Mouse (Mus musculus) layer of hippocampus, adult 11-12 months (tissue): ENCODE data around the gene Chaf1b.

Experiments used
- DNase-seq: peaks from one replicate; pipeline ENCODE4 v3.0.0; 2022; ENCODE audit warnings: low spot score

The Chaf1b gene

DNA sequence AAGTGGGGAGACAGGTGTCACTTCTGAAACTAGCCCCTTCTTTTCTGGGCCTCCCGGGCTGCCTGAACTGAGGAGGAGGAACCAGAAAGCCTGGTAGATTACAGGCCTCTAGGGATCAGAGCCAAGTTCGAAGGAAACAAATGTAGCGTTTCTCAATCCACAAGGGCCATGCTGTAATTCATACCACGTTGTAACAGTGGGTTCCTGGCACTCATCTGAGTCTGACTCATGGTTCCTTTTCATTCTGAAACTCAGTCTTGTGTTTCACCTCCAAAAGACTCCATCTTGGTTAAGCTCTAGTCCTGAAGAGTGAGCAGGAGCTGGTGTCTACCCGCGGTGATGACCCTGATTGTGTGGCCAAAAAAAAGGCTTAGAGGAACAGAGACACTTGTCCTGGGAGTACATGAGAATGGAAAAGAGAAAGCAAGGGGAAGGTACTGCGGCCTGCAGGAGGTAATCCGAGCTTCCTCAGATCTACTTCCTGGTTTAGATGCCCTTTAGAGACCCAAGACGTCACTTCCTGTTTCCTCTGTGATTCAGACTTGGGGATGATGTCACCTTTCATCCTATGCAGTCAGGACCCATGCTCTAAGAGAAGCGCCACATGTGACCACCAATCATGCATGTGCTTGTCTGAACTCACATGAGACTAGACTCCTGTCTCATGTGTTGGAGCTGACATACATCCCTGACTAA lies 30.3 kb downstream of the Chaf1b start:
- DNase-seq = peak; percentile 15

DNA sequence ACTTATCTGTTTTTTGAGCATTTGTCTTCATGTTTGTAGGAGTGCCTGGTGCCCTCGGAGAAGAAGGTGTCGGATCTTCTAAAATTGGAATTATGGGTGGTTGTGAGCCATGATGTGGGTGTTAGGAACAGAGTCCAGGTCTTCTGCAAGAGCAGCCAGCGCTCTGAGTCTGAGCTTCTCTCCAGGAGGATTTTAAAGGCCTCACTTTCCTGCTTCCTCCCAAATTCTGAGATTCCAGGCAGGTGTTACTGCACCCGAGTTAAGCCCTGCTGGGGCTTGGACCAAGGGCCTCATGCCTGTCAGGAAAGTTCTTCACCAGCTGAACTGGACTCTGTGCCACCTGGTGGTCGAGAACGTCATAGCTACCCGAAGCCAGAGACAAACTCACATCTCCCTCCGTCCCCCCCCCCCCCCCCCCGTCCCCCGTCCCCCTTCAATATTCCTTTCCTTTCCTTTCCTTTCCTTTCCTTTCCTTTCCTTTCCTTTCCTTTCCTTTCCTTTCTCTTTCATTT lies 31.7 kb downstream of the Chaf1b start:
- peak; percentile 25 for DNase-seq

DNA sequence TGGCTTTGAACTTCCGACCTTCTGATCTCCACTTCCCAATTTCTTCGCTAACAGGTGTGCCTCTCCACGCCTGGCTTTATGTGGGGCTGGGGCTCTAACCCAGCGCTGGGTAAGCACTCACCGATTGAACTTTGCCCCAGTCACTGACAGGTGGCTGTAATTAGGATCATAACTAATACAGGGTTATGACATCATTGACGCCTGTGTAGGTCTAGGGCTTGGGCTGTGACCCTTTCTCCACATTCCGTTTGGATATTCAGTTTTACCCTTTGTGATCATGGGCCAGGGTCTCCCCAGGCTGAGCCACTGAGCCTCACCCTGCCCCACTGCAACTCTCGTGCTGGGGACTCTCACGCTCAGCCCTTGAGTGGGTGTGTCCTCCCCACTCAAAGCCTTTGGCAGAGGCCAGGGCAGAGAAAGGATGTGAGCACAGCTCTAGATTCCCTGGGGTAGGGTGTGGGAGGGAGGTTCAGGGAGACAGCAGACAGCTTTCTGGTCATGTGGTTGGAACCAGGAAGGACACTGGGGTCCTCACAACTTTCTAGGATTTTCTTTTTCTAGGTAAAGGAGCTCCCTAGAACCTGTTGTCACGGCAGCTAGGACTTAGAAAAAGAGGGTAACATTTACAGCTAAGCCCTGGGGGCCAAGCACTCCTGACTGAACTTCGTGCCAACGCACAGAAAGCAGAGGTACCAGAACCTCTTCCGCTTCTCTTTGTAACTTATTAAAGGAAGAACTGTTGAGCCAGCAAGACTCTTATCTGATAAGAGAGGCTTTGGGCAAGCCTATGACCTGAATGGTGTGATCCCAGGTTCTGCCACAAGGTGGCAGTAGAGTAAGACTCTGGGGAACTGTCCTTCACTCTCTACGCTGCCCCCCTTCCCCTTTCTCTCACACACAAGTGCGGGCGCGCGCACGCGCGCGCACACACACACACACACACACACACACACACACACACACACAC lies 34.3 kb downstream of the Chaf1b start:
- DNase-seq = peak; percentile 88

DNA sequence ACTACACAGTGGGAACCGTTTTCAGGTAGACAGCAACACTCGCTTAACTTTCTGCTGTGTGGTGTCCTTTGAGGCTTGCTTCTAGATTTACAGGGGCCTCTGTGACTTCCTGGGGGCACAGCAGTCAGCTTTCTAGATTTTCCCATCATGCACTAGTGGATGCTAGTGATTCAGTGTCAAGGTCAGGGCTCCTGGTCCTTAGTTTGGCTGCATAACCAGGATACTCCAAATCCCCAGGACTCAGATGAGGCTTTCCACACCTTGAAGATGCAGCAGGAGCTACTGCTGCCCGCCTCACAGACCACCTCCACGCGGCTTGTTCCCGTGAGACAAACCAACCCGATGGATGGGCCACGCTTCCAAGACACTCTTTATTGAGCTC lies 35.0 kb downstream of the Chaf1b start:
- no peak for DNase-seq

DNA sequence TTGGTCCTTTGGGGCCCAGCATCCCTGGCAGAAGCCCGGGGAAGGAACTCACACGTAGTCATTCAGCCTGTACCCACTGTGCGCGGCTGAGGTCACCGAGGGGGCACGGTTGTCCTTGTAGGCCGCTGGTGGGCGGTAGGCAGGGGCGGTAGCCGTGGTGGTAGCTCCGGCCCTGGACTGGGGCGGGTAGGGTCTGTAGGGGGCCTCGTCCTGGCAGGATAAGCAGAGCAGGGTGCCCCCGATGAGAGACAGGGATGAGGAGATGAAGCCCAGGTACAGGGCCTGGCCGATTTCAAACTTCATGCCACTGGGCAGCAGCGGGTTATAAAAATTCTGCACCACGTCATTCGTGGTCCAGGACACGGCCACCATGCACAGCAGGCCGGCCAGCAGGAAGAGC lies 35.5 kb downstream of the Chaf1b start:
- no peak for DNase-seq

DNA sequence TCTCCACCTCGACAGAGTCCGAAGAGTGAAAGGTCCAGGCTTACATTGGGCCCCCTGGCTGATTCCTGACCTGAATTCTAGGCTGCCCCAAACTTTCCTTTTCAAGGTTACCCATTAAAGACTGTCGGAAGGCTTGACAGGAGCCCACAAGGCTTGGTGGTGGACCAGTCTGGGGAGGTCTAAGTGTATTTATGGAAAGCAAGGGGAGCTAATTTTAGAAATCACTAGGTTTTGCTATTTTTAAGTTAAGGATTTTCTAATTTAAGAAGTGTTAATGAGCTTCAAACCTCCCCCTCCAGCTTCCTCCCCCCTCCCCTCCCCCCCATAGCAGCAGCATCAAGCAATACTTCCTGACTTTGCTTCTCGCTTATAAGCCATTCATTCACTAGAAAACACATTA lies 37.0 kb downstream of the Chaf1b start:
- DNase-seq = no peak

DNA sequence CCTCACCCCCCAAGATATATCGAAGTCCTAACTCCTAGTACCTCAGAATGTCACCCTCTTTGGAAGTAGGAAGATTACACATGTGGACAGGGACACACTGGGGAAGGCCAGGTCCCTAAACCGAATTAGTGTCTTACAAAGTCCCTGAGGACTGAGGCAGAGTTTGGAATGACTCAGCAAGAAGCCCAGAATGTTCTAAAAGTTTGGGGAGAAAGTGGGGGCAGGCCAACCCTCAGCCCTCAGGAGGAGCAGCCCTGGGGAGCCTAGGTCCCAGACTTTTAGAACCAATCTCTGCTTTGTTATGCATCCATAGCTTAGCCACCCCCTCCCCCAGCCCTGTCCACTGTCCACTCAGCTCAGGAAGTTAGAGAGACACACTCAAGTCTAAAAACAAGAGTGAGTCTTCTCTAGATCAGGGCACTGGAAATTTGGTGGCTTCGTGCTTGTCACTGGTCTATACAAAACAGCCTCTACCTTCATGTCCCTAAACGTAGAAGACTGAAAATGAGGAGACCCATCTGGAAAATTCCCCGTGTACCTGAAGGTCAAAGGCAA lies 39.2 kb downstream of the Chaf1b start:
- DNase-seq = no peak

DNA sequence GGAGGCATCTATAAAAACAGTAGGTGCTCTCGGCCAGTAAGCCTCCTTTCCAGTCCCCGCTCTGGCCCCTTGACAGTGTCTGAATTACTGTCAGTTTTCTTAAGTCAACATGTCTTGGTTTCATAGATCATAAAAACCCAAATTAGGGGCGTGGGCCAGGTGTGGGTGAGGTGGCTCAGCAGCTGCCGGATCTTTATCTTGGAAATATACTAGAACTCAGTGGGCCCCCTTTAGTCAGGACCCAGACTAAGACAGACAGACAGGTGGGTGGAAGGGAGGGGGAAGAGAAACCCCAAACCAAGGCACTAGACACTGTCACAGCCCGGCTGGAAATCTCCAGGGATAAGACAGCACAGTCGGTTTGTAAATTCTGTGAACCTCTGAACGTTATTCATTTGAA lies 40.1 kb downstream of the Chaf1b start:
- no peak for DNase-seq

DNA sequence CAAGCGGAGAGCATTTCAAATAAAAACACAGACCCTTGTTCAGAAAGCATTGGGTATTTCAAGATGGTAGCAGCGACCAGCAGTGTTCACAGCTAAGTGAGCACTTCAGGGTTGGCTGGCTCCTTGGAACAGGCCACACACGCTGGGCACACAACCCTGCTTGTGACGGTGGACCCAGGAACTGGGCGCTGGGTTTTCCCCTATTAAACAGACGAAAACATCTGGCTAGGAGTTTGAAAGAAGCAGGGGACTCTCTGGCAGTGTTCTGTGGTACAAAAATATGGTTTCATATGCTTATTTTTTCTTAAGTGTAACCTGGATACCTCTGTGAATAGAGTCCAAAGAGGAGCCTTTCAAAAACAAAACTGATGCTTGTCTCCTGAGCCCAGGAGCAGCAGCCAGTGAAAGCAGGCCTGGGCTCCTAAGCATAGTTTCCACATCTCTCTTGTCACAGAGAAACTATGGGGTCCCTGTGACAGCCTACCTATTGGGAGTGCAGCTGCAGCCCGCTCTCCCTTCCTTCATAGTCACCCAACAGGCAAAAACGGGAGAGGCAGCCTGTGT lies 42.1 kb downstream of the Chaf1b start:
- DNase-seq = no peak

DNA sequence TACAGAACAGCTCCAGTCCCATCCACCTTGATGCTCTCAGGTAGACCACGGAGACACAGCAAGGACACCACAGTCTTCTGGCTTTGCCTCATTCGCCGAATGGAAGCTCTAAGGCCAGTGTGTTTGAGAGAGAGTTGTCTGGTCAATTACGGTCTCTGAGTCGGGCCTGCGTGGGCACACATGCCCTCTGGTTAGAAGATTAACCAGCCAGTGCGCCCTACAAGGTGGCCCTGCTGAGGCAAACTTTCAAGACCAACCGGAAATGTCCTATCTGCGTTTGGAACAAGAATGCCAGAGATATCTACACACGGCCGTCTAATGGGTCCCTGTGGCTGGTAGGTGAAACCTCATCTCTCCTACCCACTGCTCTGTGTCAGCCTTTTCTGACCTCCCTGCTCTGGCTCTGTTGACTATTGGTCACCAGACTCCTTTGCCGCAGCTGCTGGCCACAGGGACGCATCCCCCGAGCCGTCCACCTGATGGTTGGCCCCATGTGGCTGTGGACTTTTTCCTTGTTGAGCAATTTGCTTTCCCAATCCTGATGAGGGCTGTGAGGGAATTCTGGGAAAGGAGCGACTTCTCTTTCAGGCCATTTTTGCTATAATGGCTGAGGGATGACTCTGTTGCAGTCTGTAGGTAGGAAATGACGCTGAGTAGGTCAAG lies 45.8 kb downstream of the Chaf1b start:
- DNase-seq = no peak

DNA sequence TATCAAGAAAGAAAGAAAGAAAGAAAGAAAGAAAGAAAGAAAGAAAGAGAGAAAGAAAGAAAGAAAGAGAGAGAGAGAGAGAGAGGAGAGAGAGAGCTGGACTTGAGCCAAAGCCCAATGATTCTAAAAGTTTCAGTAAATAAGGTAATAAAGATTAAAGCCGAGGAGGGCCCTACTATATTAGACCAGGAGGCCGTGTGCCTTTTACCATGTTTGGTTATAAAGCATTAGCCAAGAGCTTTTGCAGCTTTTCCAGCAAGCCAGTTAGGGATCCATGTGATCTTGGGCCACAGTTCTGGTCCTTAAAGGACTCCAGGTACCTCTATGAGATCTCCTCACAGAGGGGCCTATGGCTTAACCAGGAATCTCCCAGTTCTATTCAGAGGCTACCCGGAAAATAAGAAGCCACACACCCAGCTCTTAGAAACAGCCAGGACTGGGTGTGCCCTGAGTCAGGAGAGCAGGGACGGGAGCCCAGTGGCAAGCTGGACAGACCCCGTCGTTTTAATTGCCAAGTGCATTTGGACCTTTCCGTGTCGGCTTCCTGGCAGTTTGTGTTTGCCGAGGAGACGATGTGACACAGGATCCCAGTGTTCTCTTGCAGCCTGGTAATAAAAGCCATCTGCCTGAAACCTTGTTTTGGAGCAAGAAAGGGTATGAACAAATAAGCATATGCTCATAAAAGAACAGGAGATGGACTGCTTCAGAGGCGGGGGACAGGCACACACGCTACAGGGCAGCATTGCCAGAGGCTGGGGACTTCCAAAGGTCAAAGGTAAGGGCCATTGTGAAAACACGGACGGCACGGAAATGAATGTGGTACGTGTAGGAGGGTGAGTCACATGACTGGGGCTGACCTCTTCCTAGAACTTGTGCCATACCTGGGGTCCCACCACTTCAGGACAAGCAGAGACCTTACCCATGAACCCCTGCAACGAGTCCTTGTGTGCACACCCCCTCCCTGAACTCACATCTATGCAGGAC lies 48.8 kb downstream of the Chaf1b start:
- DNase-seq = no peak

DNA sequence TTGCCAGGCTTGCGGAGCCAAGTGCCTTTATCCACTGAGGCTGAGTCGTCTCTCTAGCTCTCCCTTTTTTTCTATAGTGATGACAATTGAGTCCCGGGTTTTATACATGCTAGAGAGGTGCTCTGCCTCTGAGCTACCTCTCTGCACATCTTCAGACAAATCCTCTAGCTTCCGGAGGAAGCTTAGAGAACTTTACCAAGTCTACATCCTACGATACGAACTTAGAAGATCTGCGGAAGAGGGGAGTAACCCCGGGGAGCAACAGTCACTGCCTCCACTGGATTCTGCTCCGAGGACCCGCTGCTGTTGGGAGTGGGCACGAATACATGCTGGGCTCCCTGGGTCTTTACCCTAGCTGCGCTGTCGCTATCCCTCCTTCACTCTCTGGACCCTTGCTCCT lies 50.9 kb downstream of the Chaf1b start:
- no peak for DNase-seq

DNA sequence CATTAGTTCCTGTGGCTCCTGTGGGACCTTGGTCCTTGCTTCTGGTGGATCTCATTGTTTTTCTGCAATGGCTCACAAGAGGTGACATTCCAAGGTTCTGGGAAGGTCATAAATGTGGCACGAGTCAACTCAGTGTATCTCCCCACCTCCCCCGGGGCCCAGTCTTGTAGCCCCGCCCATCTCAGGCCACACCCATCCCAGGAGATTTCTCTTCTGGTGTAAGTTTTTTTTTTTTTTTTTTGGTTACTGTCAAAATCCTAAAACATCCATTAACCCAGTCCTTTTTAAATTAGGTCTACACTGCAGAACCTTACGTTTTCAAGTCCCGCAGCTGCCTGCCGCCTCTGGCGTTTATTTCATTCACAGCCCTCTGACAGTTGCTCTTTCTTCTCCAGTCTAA lies 51.3 kb downstream of the Chaf1b start:
- no peak for DNase-seq

DNA sequence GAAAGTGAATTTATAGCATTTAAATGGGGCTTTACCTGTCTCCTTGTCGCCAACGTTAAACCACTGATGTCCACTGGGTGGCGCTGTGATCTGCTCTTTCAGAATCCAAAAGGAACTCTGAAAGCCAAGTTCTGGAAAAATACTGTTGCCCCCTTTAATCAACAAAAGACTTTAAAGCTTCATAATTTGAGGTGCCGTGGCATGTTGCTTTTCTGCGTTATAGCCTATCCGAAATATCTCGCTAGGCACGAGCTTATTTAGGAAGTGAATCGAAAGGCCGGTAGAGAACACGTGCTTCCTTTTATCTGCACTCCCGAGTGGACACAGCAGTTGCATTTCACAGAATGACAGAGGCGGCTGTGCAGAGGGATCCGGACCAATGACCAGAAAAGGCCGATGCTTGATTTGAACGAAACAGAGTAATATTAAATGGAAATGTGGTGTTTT lies 54.7 kb downstream of the Chaf1b start:
- peak; percentile 76 for DNase-seq

DNA sequence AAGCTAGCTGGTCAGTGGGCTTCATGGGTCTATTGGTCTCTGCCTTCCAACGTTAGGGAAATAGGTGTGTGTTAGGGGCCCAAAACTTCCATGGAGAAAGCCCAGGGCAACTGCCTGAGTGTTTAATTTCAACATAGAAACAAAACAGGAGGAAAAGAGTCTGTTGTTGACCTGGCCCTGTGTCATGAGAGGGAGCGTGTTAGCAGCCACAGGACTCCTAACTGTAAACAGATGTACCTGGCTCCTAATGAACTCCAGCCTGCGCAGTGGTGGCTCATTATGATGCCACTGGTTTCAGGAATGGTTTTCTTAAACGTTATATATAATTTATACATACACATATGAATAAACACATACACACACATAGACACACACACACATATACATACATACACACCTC lies 56.3 kb downstream of the Chaf1b start:
- DNase-seq = no peak

DNA sequence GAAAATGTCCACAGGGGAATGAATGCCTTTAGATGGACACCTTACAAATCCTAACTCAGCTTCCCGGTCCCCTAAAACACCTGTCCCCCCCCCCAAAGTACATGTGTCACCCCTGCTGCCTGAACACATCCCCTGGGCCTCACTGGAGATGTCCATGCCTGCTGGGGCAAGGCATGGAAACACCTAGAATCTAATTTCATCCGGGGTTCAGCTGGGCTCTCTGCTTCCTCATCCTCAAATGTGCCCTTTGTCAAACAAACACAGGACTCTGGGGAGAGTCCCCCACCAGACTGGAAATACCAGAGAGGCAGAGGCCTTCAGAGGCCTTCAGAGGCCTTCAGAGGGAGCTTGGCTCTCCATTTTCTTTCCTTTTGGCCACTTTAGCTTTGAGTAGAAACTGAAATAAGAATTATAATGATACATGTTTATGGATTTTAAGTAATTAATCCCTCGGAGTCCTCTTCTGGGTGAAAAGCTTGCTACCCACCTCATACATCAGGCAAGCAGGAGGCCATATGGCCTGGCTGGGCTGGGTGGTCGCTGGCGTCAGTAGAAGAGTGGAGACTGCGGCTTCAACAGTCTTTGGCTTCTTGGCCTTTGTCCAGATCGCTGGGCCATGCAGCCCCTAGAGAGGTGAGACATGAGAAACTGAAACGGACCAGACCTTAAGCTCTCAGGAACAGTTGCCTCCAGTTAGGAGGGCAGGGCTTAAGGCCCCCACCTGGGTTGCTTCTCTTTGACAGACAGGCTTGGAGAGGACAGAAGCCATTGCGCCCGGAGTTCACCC lies 58.3 kb downstream of the Chaf1b start:
- no peak for DNase-seq

DNA sequence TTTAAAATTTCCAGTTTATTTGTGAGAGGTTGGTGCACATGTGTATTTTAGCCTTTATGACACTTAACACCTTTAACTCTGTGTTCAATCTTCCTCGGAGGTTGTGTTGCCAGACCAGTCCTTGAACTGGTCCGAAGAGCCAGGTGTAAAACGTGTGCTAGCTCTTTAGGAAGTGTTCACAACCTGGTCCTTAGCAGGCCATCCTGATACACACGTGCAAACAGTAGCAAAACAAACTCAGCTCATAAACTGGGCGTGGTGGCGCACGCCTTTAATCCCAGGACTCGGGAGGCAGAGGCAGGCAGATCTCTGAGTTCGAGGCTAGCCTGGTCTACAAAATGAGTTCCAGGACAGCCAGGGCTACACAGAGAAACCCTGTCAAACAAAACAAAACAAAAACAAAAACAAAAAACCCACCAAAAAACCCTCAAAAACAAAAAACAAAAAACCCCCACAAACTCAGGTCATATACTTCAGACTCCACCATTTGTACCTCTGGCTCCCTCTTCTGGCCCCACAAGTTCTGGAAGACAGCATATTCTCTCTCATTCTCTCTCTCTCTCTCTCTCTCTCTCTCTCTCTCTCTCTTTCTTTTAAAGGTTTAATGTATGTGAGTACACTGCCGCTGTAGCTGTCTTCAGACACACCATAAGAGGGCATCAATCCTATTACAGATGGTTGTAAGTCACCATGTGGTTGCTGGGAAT lies 59.2 kb downstream of the Chaf1b start:
- DNase-seq = no peak

DNA sequence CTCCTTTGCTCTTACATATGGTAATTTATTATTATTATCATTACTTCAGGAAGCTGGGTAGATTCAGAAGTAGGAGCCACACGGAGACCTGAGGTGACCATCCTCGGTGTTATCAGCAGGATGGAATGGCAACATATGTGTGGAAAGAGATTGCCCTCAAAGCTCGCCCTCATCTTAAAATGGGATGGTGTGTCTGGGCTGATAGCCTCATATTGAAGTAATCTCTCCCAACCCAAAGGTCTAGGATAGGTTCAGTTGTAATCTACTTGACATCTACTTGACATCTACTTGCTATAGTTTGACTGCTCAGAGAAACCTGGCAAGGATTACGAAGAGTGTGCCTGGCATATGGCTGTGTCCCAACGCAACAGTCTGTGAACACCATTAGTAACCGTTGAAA lies 60.6 kb downstream of the Chaf1b start:
- no peak for DNase-seq

DNA sequence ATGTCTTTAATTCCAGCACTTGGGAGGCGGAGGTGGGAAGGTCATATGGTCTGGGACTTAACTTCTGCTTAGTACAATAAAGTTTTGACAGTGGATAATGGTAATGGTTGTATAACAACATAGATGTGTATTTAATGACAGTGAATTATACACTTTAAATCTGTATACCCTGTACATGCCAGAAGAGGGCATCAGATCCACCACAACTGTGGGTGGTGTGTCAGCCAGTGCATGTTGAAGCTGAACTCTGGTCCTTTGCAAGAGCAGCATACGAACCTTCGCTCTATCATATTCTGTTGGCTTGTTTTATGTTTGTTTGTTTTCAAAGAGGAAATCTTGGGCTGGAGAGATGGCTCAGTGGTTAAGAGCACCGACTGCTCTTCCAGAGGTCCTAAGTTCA lies 63.7 kb downstream of the Chaf1b start:
- no peak for DNase-seq
